Mouse (Mus musculus): ENCODE measurements around the gene 8030474K03Rik.
A peak's percentile ranks its signal among the peaks of the same experiment; 100 is the strongest.
"Not testable (repeated sequence)": the region's sequence is repeated elsewhere in the genome, so short reads cannot be mapped to it uniquely, and the experiment has no call there.

The 8030474K03Rik gene

GRCm38 (mm10) chrX:101794342-101794741, at the start of gene 8030474K03Rik, which contains the start of gene Gm4779:
Gene 8030474K03Rik (plus strand): TSS chrX:101794656.
Gene Gm4779 (minus strand): TSS chrX:101794423.
- no peak for DNase-seq

- DNase-seq = no peak
Observed at GRCm38 (mm10) chrX:101750144-101750543, 44.3 kb upstream of the 8030474K03Rik start.

- DNase-seq = no peak
Observed at GRCm38 (mm10) chrX:101754478-101754877, 40.0 kb upstream of the 8030474K03Rik start.

- no peak for DNase-seq
Observed at GRCm38 (mm10) chrX:101764621-101765020, 29.8 kb upstream of the 8030474K03Rik start.

GRCm38 (mm10) chrX:101765111-101765510, 29.3 kb upstream of the 8030474K03Rik start:
- no peak for DNase-seq

GRCm38 (mm10) chrX:101767280-101767679, 27.2 kb upstream of the 8030474K03Rik start:
- DNase-seq = no peak

- peak; percentile 12 for DNase-seq
Observed at GRCm38 (mm10) chrX:101769478-101769877, 25.0 kb upstream of the 8030474K03Rik start.

GRCm38 (mm10) chrX:101770307-101770706, 24.1 kb upstream of the 8030474K03Rik start:
- no peak for DNase-seq

GRCm38 (mm10) chrX:101772035-101772434, 22.4 kb upstream of the 8030474K03Rik start:
- no peak for DNase-seq

- peak; percentile 24 for DNase-seq
Observed at GRCm38 (mm10) chrX:101791551-101791950, 2.9 kb upstream of the 8030474K03Rik start.

GRCm38 (mm10) chrX:101805512-101805911, 11.1 kb downstream of the 8030474K03Rik start:
- no peak for DNase-seq

- DNase-seq = no peak
Observed at GRCm38 (mm10) chrX:101811750-101812149, 17.3 kb downstream of the 8030474K03Rik start.

- DNase-seq = no peak
Observed at GRCm38 (mm10) chrX:101819163-101819562, 24.7 kb downstream of the 8030474K03Rik start.

GRCm38 (mm10) chrX:101819980-101820379, 25.5 kb downstream of the 8030474K03Rik start:
- DNase-seq = not testable (repeated sequence)

GRCm38 (mm10) chrX:101847191-101847795, 52.8 kb downstream of the 8030474K03Rik start:
- no peak for DNase-seq
